Mouse (Mus musculus) heart, adult 2 months (tissue): ENCODE measurements around the gene Gfra1. TPM values are rescaled to one million over a fixed set of nuclear protein-coding genes. Genes with fewer than 3 reads are reported as not detected.

ENCODE experiments used
- DNase-seq, 2 experiments: peaks; one replicate each; pipeline ENCODE4 v3.0.0; 2021
- H3K27ac ChIP-seq: fragments of 200-600 bp; 2 replicates; pipeline ENCODE4 v1.8.1; 2022
- H3K27me3 ChIP-seq: fragments of 200-500 bp; 2 replicates; pipeline ENCODE4 v1.6.1; 2012; ENCODE audit warnings: mild to moderate bottlenecking, low read length, inconsistent platforms, mixed read lengths; ENCODE audit not compliant: control insufficient read depth, insufficient read depth
- H3K36me3 ChIP-seq: fragments of 200-500 bp; 2 replicates; pipeline ENCODE4 v1.6.1; 2012; ENCODE audit warnings: low read length, inconsistent platforms; ENCODE audit not compliant: control insufficient read depth, insufficient read depth
- H3K4me1 ChIP-seq: fragments of 200-500 bp; 2 replicates; pipeline ENCODE4 v1.6.1; 2011; ENCODE audit warnings: low read length; ENCODE audit not compliant: control insufficient read depth, insufficient read depth
- H3K4me3 ChIP-seq: fragments of 200-600 bp; 2 replicates; pipeline ENCODE4 v1.8.1; 2022
- H3K79me2 ChIP-seq: fragments of 200-500 bp; replicated peaks from 2 replicates; pipeline ENCODE4 v1.6.1; 2012; ENCODE audit warnings: mild to moderate bottlenecking, inconsistent platforms, low read length, moderate library complexity, mixed read lengths; ENCODE audit not compliant: control insufficient read depth, insufficient read depth
- H3K9ac ChIP-seq: fragments of 200-500 bp; 2 replicates; pipeline ENCODE4 v1.6.1; 2012; ENCODE audit warnings: low read depth, mild to moderate bottlenecking, control low read depth, inconsistent platforms, low read length, mixed read lengths
- CTCF ChIP-seq: fragments of 200-600 bp; IDR thresholded peaks from 2 replicates; pipeline ENCODE4 v1.8.1; 2022; ENCODE audit warnings: antibody characterized with exemption, mild to moderate bottlenecking, moderate library complexity
- EP300 ChIP-seq: fragments of 200-500 bp; IDR thresholded peaks from 2 replicates; pipeline ENCODE4 v1.6.1; 2011; ENCODE audit warnings: low read depth, low read length, control low read depth; ENCODE audit not compliant: insufficient read depth
- POLR2A ChIP-seq: fragments of 200-500 bp; IDR thresholded peaks from 2 replicates; pipeline ENCODE4 v1.6.1; 2011; ENCODE audit warnings: mild to moderate bottlenecking, low read depth, low read length, control low read depth; ENCODE audit not compliant: insufficient read depth
- WGBS: fragments of 180-500 bp; shearing (Covaris S2); methylation state at CpG from one replicate; pipeline ENCODE4 v1.1.7; 2018; 5-methylcytosine and 5-hydroxymethylcytosine counted together
- intact Hi-C: fragments of 180-260 bp; cut with DNase I; formaldehyde crosslinking; loops from one replicate; pipeline ENCODE4 v1.15.1; 2025
- polyA plus RNA-seq: library from polyadenylated mRNA; depleted of rRNA; stranded (reverse); fragments of >200 nt; gene quantifications from 2 replicates; pipeline ENCODE4 v1.2.3, GENCODE M21; 2012; rRNA removed
- total RNA-seq, 2 experiments: library from RNA; stranded (reverse); gene quantifications; 2 replicates each; pipeline ENCODE4 v1.2.3; 2021

Gene Gfra1
- total and polyA plus RNA-seq, 3 experiments = 2.3 to 5.4 (median 4.1) TPM

DNA sequence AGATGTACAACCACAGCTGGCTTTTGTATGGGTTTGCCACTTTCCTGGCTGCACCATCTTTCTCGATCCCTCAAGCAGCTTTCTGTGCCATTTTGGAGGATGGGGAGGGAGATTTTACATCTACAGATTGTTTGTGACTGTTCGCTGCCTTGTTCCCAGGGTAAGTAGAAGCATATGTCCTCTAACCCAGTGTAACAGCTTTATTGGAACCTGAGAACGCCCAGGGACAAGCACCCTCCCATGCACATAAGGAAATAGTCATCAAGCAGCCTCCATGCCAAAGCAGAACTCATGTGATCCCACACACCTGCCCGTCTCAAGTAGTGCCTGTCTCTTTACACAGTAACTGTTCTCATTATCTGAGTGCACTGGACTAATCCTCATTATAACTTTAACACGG, 256.0 kb downstream of the Gfra1 start:
- no peak overlapping the region for H3K4me3 ChIP-seq
- H3K27me3 ChIP-seq = peaks cover 1% of the 10 kb centered on the region; the same call in 1 of the 2 replicates
- H3K79me2 ChIP-seq = no peaks in the 10 kb centered on the region
- intact Hi-C loops = no loop called here
- no peaks in the 10 kb centered on the region for H3K36me3 ChIP-seq
- no peak overlapping the region for H3K27ac ChIP-seq
- H3K4me1 ChIP-seq = no peaks in the 10 kb centered on the region
- TF ChIP-seq CTCF = no peak
- no peak for TF ChIP-seq POLR2A
- TF ChIP-seq EP300 = no peak
- no peak for DNase-seq
- no peak overlapping the region for H3K9ac ChIP-seq
- 85% methylated on average over 5 of the region's 5 CpGs for WGBS

DNA sequence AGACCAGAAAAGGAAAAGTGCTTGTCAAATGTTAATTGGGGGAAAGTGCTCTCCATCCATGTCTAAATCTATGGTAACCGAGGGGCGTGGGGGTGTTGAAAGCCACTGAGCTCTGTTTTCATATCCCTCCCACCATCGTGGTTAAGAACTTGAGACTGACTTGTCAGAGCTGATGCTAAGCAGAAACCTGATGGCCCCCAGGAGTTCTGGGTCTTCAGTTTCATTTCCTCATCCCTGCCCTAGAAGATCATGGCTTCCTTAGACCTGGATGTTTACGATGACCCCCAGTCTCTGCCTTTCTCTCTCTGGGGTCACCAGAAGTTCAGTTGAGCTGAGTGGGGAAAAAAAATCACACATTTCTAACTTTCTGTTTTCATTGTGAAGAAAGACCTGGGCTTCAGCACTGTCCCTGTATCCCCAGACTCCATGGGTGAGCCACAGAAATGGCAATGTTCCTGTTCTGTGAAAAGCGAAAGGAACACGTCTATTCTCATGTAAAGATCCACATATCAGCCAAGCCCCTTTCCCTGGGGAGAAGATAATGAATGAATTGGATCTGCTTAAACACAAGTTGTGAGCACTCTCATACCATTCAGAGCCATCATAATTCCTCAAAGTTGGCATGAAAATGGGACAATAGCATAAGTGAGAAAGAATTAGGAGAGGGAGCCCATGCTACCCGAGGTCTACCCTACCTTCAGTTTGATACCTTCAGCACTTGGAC, 261.8 kb downstream of the Gfra1 start:
- H3K27me3 ChIP-seq = no peaks in the 10 kb centered on the region
- no peak for DNase-seq
- intact Hi-C loops = no loop called here
- 39% methylated on average over 7 of the region's 7 CpGs for WGBS
- no peaks in the 10 kb centered on the region for H3K36me3 ChIP-seq
- no peak overlapping the region for H3K27ac ChIP-seq
- no peak overlapping the region for H3K4me3 ChIP-seq
- TF ChIP-seq POLR2A (no peak), EP300 (no peak)
- no peaks in the 10 kb centered on the region for H3K79me2 ChIP-seq
- no peak overlapping the region for H3K9ac ChIP-seq
- H3K4me1 ChIP-seq = no peaks in the 10 kb centered on the region

DNA sequence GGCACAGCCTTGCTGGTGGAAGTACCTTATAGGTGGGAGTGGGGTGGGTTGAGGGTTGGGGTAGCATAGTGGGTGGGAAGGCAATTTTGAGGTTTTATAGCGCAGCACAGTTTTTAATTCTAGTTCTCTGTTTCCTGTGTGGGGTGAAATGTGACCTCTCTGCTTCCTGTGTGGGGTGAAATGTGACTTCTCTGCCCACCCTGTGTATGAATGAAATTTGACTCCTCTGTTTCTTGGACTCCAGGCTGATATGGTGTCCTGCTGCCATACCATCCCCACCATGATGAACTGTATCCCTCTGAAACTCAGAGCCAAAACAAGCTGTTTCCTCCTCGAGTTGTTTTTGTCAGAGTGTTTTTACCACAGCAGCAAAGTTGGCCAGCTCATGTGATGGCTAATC, 264.8 kb downstream of the Gfra1 start:
- TF ChIP-seq POLR2A (no peak), CTCF (no peak), EP300 (no peak)
- H3K4me1 ChIP-seq = no peaks in the 10 kb centered on the region
- no peak for DNase-seq
- H3K79me2 ChIP-seq = no peaks in the 10 kb centered on the region
- intact Hi-C loops = no loop called here
- WGBS = 46% methylated on average over 2 of the region's 2 CpGs
- no peaks in the 10 kb centered on the region for H3K36me3 ChIP-seq
- H3K9ac ChIP-seq = no peak overlapping the region
- H3K27me3 ChIP-seq = no peaks in the 10 kb centered on the region
- H3K4me3 ChIP-seq = no peak overlapping the region
- H3K27ac ChIP-seq = no peak overlapping the region

GRCm38 (mm10) chr19:58186558-58186957, 269.2 kb downstream of the Gfra1 start:
- intact Hi-C loops = no loop called here
- TF ChIP-seq POLR2A (no peak), EP300 (no peak), CTCF (no peak)
- no peaks in the 10 kb centered on the region for H3K4me1 ChIP-seq
- no peaks in the 10 kb centered on the region for H3K27me3 ChIP-seq
- H3K36me3 ChIP-seq = no peaks in the 10 kb centered on the region
- H3K9ac ChIP-seq = no peak overlapping the region
- no peaks in the 10 kb centered on the region for H3K79me2 ChIP-seq
- peak; percentile 18 to 27 for DNase-seq
- no peak overlapping the region for H3K4me3 ChIP-seq
- 34% methylated on average over 4 of the region's 4 CpGs for WGBS
- H3K27ac ChIP-seq = no peak overlapping the region

Other genes starting within 250 kb of the Gfra1 start
- gene Ccdc172, start 56.1 kb upstream of the Gfra1 start, total RNA-seq = not detected
- gene Ccdc172, start 56.1 kb upstream of the Gfra1 start, polyA plus RNA-seq = not detected in 2 replicates
- gene Pnlip, start 196.6 kb upstream of the Gfra1 start, total RNA-seq = not detected
- 0.29 TPM in 1 of 2 replicates, not detected in the other for gene Pnlip, start 196.6 kb upstream of the Gfra1 start, polyA plus RNA-seq